Mouse (Mus musculus): ENCODE data around the gene Rasgrp4.
"Not testable (repeated sequence)": the region's sequence is repeated elsewhere in the genome, so short reads cannot be mapped to it uniquely, and the experiment has no call there.

Gene Rasgrp4

GRCm38 (mm10) chr7:29134693-29135386 is at the start of gene Rasgrp4:
Rasgrp4 (plus strand) TSS chr7:29134851.
- peak; percentile 88 for DNase-seq (ENCODE audit: low read depth)

GRCm38 (mm10) chr7:29085981-29086380 is 48.7 kb upstream of the Rasgrp4 start:
- no peak for DNase-seq (ENCODE audit: low read depth)

- no peak for DNase-seq (ENCODE audit: low read depth)
These were observed 47.7 kb upstream of the Rasgrp4 start for GRCm38 (mm10) chr7:29086902-29087301.

- DNase-seq (ENCODE audit: low read depth), result no peak
These were observed 45.8 kb upstream of the Rasgrp4 start for GRCm38 (mm10) chr7:29088817-29089216.

GRCm38 (mm10) chr7:29097131-29097530 is 37.5 kb upstream of the Rasgrp4 start:
- no peak for DNase-seq (ENCODE audit: low read depth)

GRCm38 (mm10) chr7:29101286-29102017 is 33.2 kb upstream of the Rasgrp4 start:
- no peak for DNase-seq (ENCODE audit: low read depth)

- no peak for DNase-seq (ENCODE audit: low read depth)
These were observed 25.4 kb upstream of the Rasgrp4 start for GRCm38 (mm10) chr7:29108992-29109955.

GRCm38 (mm10) chr7:29118142-29118851 is 16.4 kb upstream of the Rasgrp4 start:
- no peak for DNase-seq (ENCODE audit: low read depth)

GRCm38 (mm10) chr7:29119526-29119925 is 15.1 kb upstream of the Rasgrp4 start:
- DNase-seq (ENCODE audit: low read depth), result no peak

GRCm38 (mm10) chr7:29122821-29123220 is 11.8 kb upstream of the Rasgrp4 start:
- no peak for DNase-seq (ENCODE audit: low read depth)

- no peak for DNase-seq (ENCODE audit: low read depth)
These were observed 10.9 kb upstream of the Rasgrp4 start for GRCm38 (mm10) chr7:29123531-29124358.

GRCm38 (mm10) chr7:29124970-29125369 is 9.7 kb upstream of the Rasgrp4 start, which contains the start of gene Ryr1:
Ryr1 (minus strand) TSS chr7:29125179.
- peak; percentile 78 for DNase-seq (ENCODE audit: low read depth)

- DNase-seq (ENCODE audit: low read depth), result peak; percentile 86
These were observed 8.3 kb upstream of the Rasgrp4 start for GRCm38 (mm10) chr7:29126173-29126915.

GRCm38 (mm10) chr7:29128725-29129124 is 5.9 kb upstream of the Rasgrp4 start:
- peak; percentile 56 for DNase-seq (ENCODE audit: low read depth)

GRCm38 (mm10) chr7:29134230-29134629 is 421 bp upstream of the Rasgrp4 start:
- no peak for DNase-seq (ENCODE audit: low read depth)

GRCm38 (mm10) chr7:29137429-29137828 is 2.8 kb downstream of the Rasgrp4 start:
- DNase-seq (ENCODE audit: low read depth), result no peak

GRCm38 (mm10) chr7:29139237-29139636 is 4.6 kb downstream of the Rasgrp4 start:
- not testable (repeated sequence) for DNase-seq (ENCODE audit: low read depth)

- peak; percentile 76 for DNase-seq (ENCODE audit: low read depth)
These were observed 6.8 kb downstream of the Rasgrp4 start for GRCm38 (mm10) chr7:29141416-29141815.

- DNase-seq (ENCODE audit: low read depth), result no peak
These were observed 9.4 kb downstream of the Rasgrp4 start for GRCm38 (mm10) chr7:29144006-29144405.
